Mouse (Mus musculus) hematopoietic stem cell, adult 5-6 weeks (primary cell): ENCODE data around the gene Elfn1. TPM values are rescaled to one million over a fixed set of nuclear protein-coding genes. Genes with fewer than 3 reads are reported as not detected.

Experiments
- ATAC-seq, 2 experiments: fragments of 125-278 bp in 1 of 2; replicated peaks in 1 of 2; 2 replicates each; pipeline ENCODE4 v1.8.0; 2016 to 2017; ENCODE audit warnings: inconsistent platforms in 2 of 2, mild to moderate bottlenecking in 2 of 2, moderate number of reproducible peaks in 2 of 2, low read depth in 1 of 2, moderate TSS enrichment in 1 of 2; ENCODE audit not compliant: low FRiP score in 2 of 2, poor library complexity in 2 of 2, severe bottlenecking in 2 of 2, insufficient read depth in 1 of 2, low TSS enrichment in 1 of 2
- total RNA-seq: library from RNA; stranded (forward); fragments of 172-1452, 232-1000 nt; gene quantifications from 2 replicates; pipeline ENCODE4 v1.2.3, GENCODE M21; 2017

Elfn1 gene
- total RNA-seq, 1 experiment from 2014 or later: not detected

DNA sequence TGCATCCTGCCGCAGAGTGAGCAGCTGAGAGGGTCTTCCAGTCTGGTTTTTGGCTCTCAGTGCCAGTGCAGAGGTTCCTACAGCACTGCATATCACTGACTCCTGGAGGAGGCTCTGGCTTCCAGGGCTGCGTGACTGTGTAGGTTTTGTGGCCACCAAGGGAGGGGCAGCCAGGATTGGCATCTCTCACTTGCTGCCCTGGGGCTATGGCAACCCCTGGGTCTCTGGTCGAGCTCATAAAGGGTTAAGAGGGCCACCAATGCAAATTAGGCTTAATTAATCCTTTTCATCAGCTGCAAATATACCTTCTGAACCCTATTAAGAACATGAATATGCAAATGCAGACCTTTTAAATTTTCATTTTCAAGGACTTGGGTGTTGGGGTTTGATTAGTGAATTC lies 94.8 kb downstream of the Elfn1 start:
- no peak for ATAC-seq

DNA sequence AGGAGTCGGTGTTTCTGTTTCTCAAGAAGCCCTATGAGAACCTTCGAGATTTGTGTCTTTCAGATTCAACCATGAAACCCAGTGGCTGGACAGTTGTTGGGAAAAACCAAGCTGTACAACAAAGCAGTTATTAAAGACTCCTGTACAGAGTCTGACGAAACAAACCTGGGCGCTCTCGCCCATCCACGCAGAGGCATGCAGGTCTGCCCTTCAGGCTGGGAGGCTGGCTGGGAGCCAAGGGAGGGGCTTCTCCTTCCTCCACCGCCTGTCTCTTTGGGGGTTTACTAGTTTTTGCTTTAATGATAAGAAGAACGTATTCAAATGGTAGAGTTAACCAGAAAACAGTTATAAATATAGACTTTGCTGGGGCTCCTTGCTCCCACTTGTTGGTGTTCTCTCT lies 99.1 kb downstream of the Elfn1 start:
- no peak for ATAC-seq

DNA sequence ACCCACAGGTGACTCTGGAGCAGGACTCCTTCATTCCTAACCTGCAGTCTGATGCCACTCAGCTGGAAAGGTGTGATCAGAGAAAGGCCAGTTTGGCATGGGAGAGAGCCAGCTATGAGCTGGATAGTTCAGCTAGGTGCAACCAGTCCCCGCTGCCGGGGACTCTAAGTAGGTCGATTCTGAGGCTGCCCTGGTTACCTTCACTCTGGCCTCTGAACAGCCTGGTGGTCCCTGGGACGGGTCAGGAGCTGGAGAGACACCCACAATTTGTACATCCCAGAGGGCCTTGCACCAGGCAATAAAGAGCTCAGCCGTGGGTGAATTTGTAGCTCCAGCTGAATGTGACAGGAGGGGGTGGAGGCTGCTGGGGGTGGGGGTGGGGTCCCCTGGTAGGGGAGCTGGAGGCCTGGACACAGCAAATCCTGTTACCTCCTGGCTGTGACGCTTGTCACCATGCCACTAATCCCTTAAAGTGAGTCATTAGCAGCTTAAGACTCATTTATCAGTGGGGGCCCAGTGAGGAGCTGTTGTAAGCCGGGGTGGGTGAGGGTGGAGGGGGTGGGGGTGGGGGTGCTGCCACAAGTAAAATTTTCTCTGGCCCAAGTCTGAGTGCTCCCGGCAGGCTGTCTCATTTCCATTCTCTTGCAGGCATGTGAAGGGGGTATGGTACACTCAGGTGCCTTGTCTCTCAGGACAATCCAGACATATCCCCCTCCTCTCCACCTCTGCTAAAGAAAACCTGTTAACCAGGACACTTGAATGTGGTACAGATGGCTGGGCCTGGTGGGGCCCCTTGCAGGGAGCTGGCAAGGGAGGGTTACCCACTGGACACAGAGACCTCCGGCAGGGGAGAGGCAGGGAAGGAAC lies 100.1 kb downstream of the Elfn1 start:
- no peak for ATAC-seq

DNA sequence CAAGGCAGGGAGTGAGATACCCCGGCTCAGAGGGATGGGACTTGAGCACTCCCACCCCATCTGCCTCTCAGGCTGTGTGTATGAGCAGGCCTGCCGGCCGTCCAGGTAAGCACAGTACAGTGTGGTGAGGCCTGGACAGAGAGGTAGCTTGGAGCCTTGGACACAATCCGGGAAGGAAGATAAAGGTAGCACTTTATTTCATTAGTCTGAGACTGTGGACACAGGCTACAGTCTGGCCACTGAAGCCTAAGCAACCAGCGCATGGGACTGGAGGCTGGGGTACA lies 100.7 kb downstream of the Elfn1 start:
- ATAC-seq: no peak

DNA sequence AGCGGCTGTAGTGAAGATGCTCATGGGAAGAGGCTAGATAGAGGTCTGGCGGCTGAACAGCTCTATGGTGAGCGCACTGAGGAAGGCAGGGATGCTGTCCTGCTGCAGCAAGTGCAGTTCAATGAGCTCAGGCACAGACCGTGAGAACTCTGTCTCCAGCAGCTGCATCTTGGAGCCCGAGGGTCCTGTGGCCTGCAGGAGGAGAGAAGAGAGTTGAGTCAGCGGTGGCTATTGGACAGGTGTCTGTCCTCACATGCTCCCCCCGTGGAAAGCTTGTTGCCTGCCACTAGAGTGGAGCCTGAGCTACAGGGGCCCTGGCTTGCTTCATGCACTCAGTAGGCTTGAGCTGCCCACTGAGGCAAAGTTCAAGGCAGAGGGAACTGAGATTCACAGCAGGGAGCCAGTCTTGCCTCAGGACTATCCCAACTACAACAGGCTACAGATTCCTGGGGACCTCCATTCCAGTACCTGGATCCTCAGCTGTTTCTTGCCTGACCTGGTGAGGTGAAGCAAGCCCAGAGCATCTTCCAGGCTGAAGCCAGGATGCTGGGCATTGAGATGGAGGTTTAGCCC lies 101.4 kb downstream of the Elfn1 start:
- no peak for ATAC-seq

DNA sequence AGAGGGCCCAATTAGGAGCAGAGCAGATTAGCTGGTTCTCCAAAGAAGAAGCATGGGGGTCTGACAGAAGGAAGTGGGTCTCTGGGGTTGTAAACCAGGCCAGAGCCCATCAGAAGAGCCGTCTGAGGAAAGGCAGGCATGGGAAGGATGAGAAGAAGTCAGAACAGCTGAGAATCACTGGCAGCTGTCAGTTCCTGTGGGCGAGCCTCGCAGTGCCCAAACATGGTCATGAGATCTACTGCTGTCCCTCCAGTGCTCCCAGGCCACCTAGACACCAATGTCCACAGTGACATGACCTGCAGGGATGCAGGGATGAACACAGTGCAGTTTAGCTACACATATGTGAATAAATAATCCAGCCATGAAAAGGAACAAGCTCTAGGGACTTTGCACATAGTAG lies 102.7 kb downstream of the Elfn1 start:
- ATAC-seq: no peak

DNA sequence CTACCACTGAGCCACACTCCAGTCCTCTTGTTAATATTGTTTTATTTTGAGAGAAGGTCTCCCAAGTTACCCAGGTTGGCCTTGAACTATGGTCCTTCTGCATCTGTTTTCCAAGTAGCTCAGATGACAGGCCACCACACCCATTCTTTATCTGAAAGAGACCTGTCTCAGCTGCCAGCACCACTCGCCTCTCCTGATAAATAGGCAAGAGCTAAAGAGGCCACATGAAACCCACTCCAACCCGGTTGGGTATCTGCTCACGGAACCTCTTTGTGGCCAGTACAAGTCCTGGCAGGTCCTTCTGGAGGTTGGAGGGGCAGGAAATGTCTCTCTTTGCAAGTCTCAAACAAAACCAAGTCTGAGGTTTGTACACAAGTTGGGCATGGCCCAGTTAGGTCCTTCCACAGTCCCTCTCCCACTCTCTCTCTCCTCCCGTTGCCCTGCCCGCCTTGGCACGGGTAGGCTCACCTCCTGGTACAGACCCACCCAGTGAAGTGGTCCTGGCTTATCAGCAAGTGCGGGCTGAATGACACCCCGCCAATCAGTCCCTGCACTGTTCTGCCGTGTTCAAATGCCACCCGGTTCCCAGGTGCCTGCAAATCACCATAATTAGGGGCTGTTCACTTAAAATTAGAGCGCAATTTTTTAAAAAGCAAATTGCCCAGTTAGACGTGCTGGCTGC lies 104.7 kb downstream of the Elfn1 start:
- ATAC-seq: no peak; a peak in 1 of 4 replicates

DNA sequence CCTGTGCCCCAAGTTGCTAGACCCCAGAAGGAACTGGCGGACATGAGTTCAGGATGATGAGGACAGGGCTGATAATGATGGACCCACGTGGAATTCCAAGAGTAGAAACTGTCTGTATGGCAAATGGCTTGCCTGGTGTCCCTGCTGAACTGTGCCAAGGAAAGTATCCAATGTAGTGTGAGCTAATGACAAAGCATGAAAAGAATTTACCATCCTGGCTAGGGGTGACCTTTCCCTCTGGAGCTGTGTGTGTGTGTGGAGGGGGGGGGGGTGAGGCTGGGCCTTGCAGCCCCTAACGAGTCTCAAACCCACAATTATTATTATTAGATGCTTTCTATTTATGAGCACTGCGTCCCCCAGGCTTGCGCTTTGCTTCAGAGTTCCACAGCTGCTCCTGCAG lies 105.9 kb downstream of the Elfn1 start:
- ATAC-seq: no peak

DNA sequence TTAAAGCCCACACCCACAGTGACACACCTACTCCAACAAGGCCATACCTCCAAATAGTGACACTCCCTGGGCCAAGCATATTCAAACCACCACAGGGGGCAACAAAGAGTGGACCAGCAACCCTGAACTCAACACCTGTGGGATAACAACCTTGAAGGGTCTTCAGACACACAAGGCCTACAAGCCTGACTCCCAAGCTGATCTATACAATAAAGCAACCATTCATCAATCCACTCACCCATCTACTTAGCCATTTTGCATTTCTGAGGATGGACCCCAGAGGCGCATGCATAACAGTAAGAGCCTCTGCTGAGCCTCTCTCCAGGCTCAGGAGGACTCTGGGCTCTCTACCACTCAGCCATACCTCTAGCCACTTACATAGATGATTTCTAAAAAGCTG lies 109.2 kb downstream of the Elfn1 start:
- ATAC-seq: no peak

DNA sequence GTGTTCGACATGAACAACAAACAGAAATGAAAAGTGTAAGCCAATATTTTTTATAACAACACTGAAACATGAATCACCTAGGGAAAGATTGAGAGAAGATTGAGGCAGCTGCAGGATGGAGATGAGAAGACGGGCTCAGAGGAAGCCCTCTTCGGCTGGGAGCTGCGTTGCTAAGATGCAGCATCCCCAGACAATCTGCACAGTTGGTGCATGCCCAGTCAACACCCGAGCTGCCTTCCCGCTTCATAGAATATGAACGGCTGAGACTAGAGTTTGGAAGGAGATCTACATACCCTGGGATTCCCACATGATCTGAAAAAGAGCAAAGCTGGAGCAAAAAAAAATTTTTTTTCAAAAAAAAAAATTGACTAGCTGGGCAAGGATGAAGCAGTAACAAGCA lies 111.0 kb downstream of the Elfn1 start:
- ATAC-seq: no peak

DNA sequence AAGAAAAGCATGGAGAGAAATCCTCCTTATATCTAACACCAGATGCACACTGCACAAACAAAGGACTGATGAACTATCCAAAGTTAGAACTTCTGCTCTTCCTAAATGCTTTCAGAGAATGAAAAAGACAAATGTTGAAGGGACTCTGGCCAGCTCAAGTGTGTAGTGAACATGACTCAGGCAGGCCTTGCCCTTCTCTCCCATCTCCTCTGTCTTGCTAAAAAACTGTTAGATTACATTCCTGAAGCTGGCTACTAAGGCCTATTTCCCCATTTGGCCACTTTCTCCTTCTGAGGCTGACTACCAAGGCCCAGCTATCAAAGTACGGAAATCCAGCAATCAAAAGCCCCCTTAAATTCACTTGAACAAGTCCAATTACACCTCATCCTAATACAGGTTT lies 111.9 kb downstream of the Elfn1 start:
- no peak for ATAC-seq

DNA sequence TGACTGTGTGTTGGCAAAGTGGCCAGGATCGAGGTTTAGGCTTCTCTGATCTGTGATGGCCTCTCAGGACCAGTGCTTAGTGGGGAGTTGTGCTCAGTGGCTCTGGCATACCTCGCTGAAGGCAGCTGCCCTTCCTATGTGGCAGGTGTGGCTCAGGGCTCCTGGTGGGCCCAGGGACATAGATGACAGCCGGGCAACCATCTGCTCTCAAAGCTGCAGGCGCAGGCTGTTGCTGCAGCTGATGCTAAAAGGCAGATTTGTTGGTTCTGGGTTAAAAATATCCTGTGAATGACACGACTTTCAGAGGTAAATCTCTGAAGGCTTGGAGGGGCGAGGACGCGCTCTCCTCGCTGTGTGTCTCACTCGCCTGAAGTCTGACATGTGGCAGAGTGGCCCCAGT lies 114.0 kb downstream of the Elfn1 start:
- ATAC-seq: no peak

DNA sequence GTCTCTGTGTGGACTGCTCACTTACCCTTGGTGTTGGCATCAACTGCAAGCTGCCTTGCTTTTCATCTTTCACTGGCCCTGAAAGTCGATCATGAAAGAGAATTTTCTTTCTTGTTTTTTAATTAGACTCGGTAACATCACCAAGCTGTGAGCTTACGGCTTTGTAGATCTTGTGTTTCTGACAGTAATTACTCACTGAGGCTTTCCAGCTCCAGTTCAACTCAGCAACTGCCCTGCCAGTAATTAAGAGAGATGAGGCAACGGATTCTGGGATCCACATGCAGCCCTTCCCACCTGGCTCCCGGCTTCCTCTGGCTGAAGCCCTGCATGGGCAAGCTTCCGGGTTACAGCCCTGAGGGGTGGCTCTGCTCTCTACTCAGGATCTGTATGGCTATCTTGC lies 115.1 kb downstream of the Elfn1 start:
- ATAC-seq: no peak

DNA sequence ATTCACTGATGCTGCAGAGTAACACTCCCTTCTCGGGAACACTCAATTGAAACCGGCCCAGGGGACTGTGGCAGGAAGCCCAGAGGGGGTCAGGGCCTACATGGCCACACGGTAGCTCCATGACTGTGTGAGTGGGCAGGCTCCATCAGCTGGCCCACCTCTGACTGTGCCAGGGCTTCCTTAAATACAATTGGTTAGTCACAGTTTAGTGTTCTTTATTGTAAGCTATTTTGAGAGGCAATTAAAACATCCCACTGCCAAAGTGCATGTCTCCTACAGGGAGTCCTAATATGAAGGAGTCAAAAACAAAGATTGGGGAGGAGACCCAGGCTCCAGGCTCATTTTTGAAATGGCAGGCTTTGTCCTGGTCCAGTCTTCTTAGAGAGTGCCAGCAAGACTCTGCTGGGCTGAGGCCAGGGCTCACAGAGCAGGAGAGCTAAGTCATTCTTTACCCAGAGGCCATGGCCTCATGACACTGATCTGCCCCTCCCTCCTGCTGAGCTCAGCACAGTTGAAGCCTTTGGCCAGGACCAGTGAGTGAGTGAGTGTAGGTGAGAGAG lies 116.3 kb downstream of the Elfn1 start:
- ATAC-seq: peak; percentile 43 to 58; a peak in 2 of 4 replicates

Other genes starting within 250 kb of the Elfn1 start
- gene Micall2, start 171.6 kb upstream of the Elfn1 start, total RNA-seq: 6.3 and 7.2 TPM in 2 replicates
- gene Ints1, start 132.3 kb upstream of the Elfn1 start, total RNA-seq: 31.5 and 43.9 TPM in 2 replicates
- 45.8 and 52.7 TPM in 2 replicates for gene Mafk, start 116.4 kb upstream of the Elfn1 start, total RNA-seq
- 0.30 TPM in 1 of 2 replicates, not detected in the other for gene Tmem184a, start 88.0 kb upstream of the Elfn1 start, total RNA-seq
- gene Gm26938, start 81.5 kb upstream of the Elfn1 start, total RNA-seq: not detected in 2 replicates
- gene Psmg3, start 81.1 kb upstream of the Elfn1 start, total RNA-seq: 7.3 and 21.1 TPM in 2 replicates